Mouse (Mus musculus) limb, embryonic 12.5 days (tissue): ENCODE data around the gene Clcn1. TPM values are rescaled to one million over a fixed set of nuclear protein-coding genes. Genes with fewer than 3 reads are reported as not detected.

Experiments used
- ATAC-seq: fragments of 200-750 bp; cut with Nextera tagmentation; 2 replicates; pipeline ENCODE4 v1.8.0; 2017; ENCODE audit warnings: low read depth, moderate TSS enrichment; ENCODE audit not compliant: insufficient number of reproducible peaks, insufficient read depth, low FRiP score, low TSS enrichment
- H3K27ac ChIP-seq: fragments of 300-500 bp; sonication (generic); 2 replicates; pipeline ENCODE4 v1.5.1; 2016; ENCODE audit warnings: mild to moderate bottlenecking, moderate library complexity
- H3K27me3 ChIP-seq: fragments of 300-500 bp; sonication (generic); 2 replicates; pipeline ENCODE4 v1.6.1; 2016; ENCODE audit warnings: mild to moderate bottlenecking, moderate library complexity
- H3K36me3 ChIP-seq: fragments of 300-500 bp; sonication (generic); 2 replicates; pipeline ENCODE4 v1.6.1; 2016; ENCODE audit warnings: mild to moderate bottlenecking, moderate library complexity
- H3K4me1 ChIP-seq: fragments of 300-500 bp; sonication (generic); replicated peaks from 2 replicates; pipeline ENCODE4 v1.6.1; 2016
- H3K4me2 ChIP-seq: fragments of 300-500 bp; sonication (generic); 2 replicates; pipeline ENCODE4 v1.6.1; 2016; ENCODE audit warnings: mild to moderate bottlenecking, moderate library complexity
- H3K4me3 ChIP-seq: fragments of 300-500 bp; sonication (generic); replicated peaks from 2 replicates; pipeline ENCODE4 v1.5.1; 2016; ENCODE audit warnings: mild to moderate bottlenecking
- H3K9ac ChIP-seq: fragments of 300-500 bp; sonication (generic); replicated peaks from 2 replicates; pipeline ENCODE4 v1.6.1; 2016; ENCODE audit warnings: mild to moderate bottlenecking, moderate library complexity
- H3K9me3 ChIP-seq: fragments of 300-500 bp; sonication (generic); 2 replicates; pipeline ENCODE4 v1.6.1; 2016; ENCODE audit warnings: mild to moderate bottlenecking, moderate library complexity
- WGBS: fragments of 180-500 bp; shearing (Covaris S2); methylation state at CpG from one replicate; pipeline ENCODE4 v1.1.7; 2016; 5-methylcytosine and 5-hydroxymethylcytosine counted together
- polyA plus RNA-seq: library from polyadenylated mRNA; unstranded; fragments of >200 nt; fragmentation: Nextera tagmentation; extraction: Ambion mirVana; gene quantifications from 2 replicates; pipeline ENCODE4 v1.2.1, GENCODE M21; 2016

The Clcn1 gene
- polyA plus RNA-seq, 1 experiment from 2014 or later, result 0.51 TPM

DNA sequence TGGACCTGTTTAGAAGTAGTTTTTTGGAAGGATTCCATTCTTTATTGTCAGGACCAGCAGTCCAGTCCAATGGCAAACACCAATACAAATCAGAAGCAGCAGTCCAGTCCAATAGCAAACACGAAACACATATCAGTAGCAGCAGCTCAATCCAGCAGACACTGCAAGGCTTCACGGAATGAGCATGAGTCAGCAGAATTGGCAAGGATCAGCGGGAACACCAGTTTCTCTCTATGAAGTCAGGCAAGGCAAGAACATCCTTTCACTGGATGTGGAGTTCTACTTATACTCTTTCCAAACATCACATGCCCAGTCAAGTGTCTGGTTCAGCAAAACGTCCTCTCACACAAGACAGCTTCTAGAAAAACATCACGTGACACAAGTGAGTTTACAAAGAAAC, 53.5 kb downstream of the Clcn1 start:
- 85% methylated on average over 5 of the region's 5 CpGs for WGBS
- H3K4me2 ChIP-seq, result no peak overlapping the region

DNA sequence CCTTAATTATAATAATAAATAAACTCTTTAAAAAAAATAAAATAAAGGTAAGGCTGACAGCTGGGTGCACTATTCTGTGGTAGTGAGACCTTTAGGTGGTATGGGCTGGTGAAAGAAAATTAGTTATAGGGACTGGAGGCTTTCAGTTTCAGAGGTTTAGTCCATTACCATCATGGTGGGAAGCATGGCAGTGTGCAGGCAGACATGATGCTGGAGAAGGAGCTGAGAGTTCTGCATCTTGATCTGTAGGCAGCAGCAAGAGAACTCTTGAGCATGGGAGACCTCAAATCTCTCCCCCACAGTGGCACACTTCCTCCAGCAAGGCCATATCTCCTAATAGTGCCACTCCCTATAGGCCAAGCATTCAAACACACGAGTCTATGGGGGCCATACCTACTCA, 55.7 kb downstream of the Clcn1 start:
- no peaks in the 10 kb centered on the region for H3K9me3 ChIP-seq
- H3K4me2 ChIP-seq, result no peak overlapping the region
- H3K4me3 ChIP-seq, result no peak overlapping the region
- H3K4me1 ChIP-seq, result no peaks in the 10 kb centered on the region
- WGBS, result 81% methylated on average over 1 of the region's 1 CpGs
- H3K27ac ChIP-seq, result no peak overlapping the region
- H3K27me3 ChIP-seq, result no peaks in the 10 kb centered on the region
- ATAC-seq, result no peak
- no peaks in the 10 kb centered on the region for H3K36me3 ChIP-seq
- H3K9ac ChIP-seq, result no peak overlapping the region

More for the DNA sequence above, 53.5 kb downstream of the Clcn1 start:
- no peak for ATAC-seq
- Histone ChIP-seq H3K4me1 (no peaks in the 10 kb centered on the region), H3K9ac (no peak overlapping the region), H3K4me3 (no peak overlapping the region), H3K27me3 (no peaks in the 10 kb centered on the region), H3K9me3 (no peaks in the 10 kb centered on the region), H3K27ac (no peak overlapping the region), H3K36me3 (no peaks in the 10 kb centered on the region)

DNA sequence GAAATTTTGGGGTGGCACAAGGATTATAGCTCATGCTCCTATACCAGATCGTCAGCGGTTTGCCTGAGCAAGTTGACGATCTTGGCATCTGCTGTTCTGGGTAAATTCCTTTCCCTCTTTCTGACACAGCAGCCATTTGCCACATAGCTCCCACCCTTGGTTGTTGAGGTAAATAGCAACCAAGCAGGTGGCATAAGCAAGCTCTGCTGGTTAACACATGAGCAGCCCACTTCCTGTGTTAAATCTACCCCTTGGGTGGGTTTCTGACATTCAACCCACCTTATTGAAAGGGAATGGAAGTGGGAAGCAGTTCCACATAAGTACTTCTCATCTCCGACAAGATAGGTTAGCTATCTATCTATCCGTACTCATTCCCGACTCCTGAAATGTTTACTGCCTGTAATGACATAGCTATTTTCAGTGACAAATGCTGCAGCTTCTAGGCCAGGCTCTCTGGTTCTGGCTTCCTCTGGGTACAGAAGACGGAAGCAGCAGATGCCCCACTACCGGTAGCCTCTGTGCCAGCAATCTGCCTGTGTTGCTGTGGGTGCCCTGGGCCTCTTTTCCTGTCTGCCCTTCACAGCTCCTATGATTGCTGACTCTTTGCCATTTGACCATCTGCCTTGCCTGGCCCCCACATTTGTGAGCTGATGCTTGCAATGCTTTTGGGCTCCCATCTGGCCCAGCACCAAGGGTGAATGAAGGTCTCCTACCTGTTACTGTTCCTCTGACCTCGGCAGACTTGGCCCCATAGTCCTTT, 57.1 kb downstream of the Clcn1 start:
- 81% methylated on average over 9 of the region's 9 CpGs for WGBS
- Histone ChIP-seq H3K9ac (no peak overlapping the region), H3K4me3 (no peak overlapping the region), H3K27ac (no peak overlapping the region), H3K36me3 (no peaks in the 10 kb centered on the region), H3K4me2 (no peak overlapping the region), H3K27me3 (no peaks in the 10 kb centered on the region), H3K9me3 (no peaks in the 10 kb centered on the region), H3K4me1 (peaks cover 1% of the 10 kb centered on the region; the same call in 1 of the 2 replicates)
- no peak for ATAC-seq

DNA sequence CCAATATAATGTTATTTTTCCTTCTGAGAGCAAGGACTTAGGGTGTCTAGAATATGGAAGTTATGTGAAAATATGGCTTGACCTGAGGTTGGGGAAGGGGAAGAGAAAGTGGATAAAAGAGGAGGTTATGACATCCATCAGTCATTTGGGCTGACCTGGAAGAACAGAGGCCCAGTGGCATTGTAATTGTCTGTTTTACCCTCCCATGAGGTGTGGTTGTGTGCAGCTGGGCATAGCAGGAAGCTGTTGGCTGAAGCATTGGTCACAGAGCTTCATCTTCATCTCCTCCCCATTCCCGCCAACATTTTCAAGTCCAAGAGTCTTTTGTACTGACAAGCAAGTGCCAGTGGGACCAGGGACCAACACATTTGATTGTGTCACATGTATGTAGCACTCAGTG, 57.8 kb downstream of the Clcn1 start:
- H3K36me3 ChIP-seq, result no peaks in the 10 kb centered on the region
- H3K27ac ChIP-seq, result no peak overlapping the region
- H3K9me3 ChIP-seq, result no peaks in the 10 kb centered on the region
- H3K9ac ChIP-seq, result no peak overlapping the region
- H3K4me3 ChIP-seq, result no peak overlapping the region
- no peak for ATAC-seq
- H3K4me2 ChIP-seq, result no peak overlapping the region
- peaks cover 3% of the 10 kb centered on the region; the same call in 1 of the 2 replicates for H3K4me1 ChIP-seq
- no peaks in the 10 kb centered on the region for H3K27me3 ChIP-seq
- WGBS, result 90% methylated on average over 1 of the region's 1 CpGs

DNA sequence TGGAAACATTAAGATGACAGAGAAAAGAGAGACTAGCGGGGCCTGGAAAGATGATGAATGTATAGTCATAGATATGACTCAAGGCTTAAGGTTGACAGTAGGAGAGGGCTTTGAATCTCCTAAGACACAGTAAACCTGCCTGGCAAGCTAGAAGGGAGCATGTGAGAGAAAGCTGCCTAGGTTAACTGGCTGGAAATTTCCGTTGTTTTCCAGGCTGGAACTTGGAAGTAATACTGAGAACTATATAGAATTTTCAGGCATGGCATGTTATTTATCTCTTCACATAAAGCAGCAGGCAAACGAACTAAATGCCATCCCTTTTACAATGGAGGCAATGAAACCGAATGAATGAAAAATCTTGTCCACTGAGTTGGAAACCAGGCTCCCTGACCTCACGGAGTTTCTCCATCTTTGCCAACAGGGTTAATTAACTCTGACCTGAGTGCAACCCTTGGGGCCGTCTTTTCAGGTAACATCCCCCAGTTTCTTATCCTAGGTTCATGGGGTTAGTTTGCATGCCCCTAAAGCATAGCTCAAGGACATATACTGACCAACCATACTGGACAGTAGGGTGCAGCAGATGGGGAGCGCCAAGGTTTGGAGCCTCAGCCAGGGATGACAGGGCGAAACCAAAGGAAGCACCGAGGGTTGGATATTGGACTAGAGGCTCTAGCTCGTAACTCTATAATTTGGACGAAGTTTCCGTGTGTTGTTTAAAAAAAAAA, 62.0 kb downstream of the Clcn1 start:
- H3K4me3 ChIP-seq, result peak overlapping the region; percentile 83; the same call in 1 of the 2 replicates
- no peak overlapping the region for H3K9ac ChIP-seq
- no peaks in the 10 kb centered on the region for H3K9me3 ChIP-seq
- H3K27ac ChIP-seq, result no peak overlapping the region
- no peaks in the 10 kb centered on the region for H3K27me3 ChIP-seq
- H3K36me3 ChIP-seq, result peaks cover 24% of the 10 kb centered on the region
- ATAC-seq, result no peak
- peaks cover 30% of the 10 kb centered on the region for H3K4me1 ChIP-seq
- 38% methylated on average over 12 of the region's 12 CpGs for WGBS
- peak overlapping the region; percentile 88 for H3K4me2 ChIP-seq

DNA sequence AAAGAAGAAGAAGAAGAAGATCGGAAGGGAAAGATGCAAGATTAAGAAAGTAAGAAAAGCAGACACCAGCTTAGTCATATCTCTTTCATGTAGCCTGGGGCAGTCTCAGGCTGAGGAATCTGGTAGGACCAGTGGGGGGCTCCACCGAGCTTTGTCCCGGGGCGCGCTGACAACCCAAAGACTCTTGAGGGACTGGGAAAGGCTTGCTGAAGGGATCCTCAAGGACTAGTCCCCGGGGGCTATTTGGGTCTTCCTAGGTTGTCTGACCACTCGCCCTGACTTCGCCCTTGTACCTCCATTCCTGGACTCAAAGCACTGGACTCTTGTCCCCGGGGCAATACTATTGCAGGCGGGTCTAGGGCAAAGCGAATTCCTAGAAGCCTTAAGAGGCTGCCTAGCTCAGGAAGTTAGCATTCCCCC, 62.5 kb downstream of the Clcn1 start:
- H3K27me3 ChIP-seq, result no peaks in the 10 kb centered on the region
- H3K4me1 ChIP-seq, result peaks cover 36% of the 10 kb centered on the region
- peak; percentile 1; the same call in 1 of the 2 replicates for ATAC-seq
- peaks cover 25% of the 10 kb centered on the region for H3K36me3 ChIP-seq
- WGBS, result 2% methylated on average over 11 of the region's 11 CpGs
- H3K4me3 ChIP-seq, result peak overlapping the region; percentile 83
- no peaks in the 10 kb centered on the region for H3K9me3 ChIP-seq
- H3K9ac ChIP-seq, result peak overlapping the region; percentile 87
- peak overlapping the region; percentile 97 for H3K27ac ChIP-seq
- peak overlapping the region; percentile 88 for H3K4me2 ChIP-seq

DNA sequence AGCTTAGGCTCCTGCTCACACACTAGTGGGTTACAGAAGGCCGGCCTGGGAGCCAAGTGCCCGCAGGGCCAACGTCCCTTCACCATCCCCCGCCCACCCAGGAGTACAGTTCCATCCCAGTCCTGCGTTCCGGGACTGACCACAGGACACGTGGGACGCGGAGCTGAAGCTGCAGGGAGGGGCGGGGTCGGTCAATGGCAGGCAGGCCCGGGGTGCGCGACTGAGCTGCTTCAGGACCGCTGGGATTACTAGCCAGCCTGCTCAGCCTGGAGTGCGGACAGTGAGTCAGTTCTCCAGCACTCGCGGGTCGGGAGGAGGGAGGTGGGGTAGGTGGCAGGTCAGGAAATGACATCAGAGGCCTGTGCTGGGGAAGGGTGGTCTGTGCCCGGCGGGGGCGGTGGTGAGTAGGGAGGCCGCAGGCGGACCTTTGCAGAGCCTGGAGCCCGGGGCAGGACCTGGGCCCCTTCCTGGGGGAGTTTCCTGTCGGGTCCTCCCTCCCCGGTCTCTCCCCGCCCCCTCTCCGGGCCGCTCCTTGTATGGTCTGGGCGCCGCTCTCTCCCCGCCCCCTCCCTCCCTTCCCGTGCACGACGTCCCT, 63.0 kb downstream of the Clcn1 start, which contains the start of gene Zyx:
Gene Zyx (plus strand): TSS at position 205 of the 595 bp plus-strand sequence.
- Histone ChIP-seq H3K9me3 (no peaks in the 10 kb centered on the region), H3K4me2 (peak within 1 kb of the TSS; percentile 88), H3K4me1 (peaks cover 41% of the 10 kb centered on the region), H3K4me3 (peak within 1 kb of the TSS; percentile 83), H3K27me3 (no peaks in the 10 kb centered on the region), H3K9ac (peak within 1 kb of the TSS; percentile 87), H3K27ac (peak within 1 kb of the TSS; percentile 97), H3K36me3 (peaks cover 29% of the 10 kb centered on the region)
- under 1% methylated on average over 33 of the region's 36 CpGs for WGBS
- peak; percentile 95 for ATAC-seq

DNA sequence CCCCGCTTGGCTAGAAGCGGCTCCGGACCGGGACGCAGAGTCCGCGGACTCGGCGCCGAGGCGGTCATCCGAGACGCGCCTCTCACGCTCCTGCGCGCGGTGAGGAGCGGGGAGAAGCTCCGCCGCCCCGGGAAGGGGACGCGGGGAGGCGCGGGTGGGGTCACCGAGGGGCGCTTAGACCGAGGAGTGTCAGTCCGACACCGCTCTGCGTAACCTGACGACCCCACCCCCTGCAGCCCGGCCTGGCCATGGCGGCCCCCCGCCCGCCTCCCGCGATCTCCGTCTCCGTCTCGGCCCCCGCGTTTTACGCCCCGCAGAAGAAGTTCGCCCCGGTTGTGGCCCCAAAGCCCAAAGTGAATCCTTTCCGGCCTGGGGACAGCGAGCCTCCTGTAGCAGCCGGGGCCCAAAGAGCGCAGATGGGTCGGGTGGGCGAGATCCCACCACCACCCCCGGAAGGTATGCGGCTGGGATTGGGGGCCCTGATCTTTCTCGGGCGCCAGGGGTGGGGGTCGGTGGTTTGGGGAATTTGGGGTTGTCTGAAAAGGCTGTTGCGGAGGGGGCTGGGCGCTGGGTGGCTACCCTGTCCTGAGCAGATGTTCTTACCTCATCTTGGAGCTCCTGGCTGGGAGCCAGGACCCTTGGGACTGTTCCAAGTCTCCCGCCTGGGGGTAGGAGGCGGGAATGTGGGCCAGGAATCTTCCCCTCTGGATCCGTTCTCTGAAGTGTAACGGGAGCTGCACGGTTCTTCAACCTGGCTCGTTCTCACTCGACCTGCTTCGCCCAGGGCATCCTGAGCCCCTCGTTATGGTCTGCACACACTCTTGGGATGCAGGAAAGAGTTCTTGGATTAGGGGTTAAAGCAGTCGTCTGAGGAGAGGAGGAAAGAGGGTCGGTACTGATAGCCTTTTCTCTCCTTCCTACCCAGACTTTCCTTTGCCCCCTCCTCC, 63.8 kb downstream of the Clcn1 start:
- Histone ChIP-seq H3K4me3 (peak overlapping the region; percentile 83), H3K36me3 (peaks cover 37% of the 10 kb centered on the region), H3K9ac (peak overlapping the region; percentile 87), H3K4me2 (peak overlapping the region; percentile 88), H3K4me1 (peaks cover 44% of the 10 kb centered on the region), H3K27ac (peak overlapping the region; percentile 97), H3K9me3 (no peaks in the 10 kb centered on the region), H3K27me3 (no peaks in the 10 kb centered on the region)
- ATAC-seq, result peak; percentile 52
- WGBS, result under 1% methylated on average over 72 of the region's 72 CpGs

DNA sequence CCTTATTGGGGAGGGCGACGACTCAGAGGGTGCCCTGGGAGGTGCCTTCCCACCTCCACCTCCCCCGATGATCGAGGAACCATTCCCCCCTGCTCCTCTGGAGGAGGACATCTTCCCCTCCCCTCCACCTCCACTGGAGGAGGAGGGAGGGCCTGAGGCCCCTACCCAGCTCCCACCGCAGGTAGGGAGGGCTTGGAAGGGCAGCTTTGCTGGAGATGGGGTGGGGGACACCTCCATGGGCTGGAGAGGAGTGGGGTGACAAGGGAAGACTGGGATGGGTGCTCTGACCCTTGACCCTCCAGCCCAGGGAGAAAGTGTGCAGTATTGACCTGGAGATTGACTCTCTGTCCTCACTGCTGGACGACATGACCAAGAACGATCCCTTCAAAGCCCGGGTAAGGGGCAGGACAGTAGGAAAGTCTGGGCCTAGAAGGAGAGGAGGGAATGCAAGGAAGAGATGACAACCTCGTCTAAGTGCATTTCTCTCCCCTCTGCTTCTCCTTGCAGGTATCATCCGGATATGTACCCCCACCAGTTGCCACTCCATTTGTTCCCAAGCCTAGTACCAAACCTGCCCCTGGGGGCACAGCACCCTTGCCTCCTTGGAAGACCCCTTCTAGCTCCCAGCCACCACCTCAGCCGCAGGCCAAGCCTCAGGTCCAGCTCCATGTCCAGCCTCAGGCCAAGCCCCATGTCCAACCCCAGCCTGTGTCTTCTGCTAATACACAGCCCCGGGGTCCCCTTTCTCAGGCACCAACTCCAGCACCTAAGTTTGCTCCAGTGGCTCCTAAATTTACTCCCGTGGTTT, 64.7 kb downstream of the Clcn1 start:
- no peak for ATAC-seq
- H3K27ac ChIP-seq, result peak overlapping the region; percentile 97

More for the DNA sequence above, 64.7 kb downstream of the Clcn1 start:
- peak overlapping the region; percentile 88 for H3K4me2 ChIP-seq
- peak overlapping the region; percentile 87 for H3K9ac ChIP-seq
- WGBS, result 41% methylated on average over 13 of the region's 13 CpGs
- no peaks in the 10 kb centered on the region for H3K9me3 ChIP-seq
- peaks cover 45% of the 10 kb centered on the region for H3K36me3 ChIP-seq
- peaks cover 44% of the 10 kb centered on the region for H3K4me1 ChIP-seq
- peak overlapping the region; percentile 83 for H3K4me3 ChIP-seq
- no peaks in the 10 kb centered on the region for H3K27me3 ChIP-seq
